Mouse (Mus musculus) liver, postnatal 0 days (tissue): ENCODE measurements around the gene Polq.

Experiments used
- CTCF ChIP-seq: sonication (generic); IDR thresholded peaks from 2 replicates; pipeline ENCODE4 v1.5.1; 2016; ENCODE audit warnings: antibody characterized with exemption, low read depth
- EP300 ChIP-seq: IDR thresholded peaks from 2 replicates; pipeline ENCODE4 v1.6.1; 2016; ENCODE audit warnings: antibody characterized with exemption, low read depth, mild to moderate bottlenecking

DNA sequence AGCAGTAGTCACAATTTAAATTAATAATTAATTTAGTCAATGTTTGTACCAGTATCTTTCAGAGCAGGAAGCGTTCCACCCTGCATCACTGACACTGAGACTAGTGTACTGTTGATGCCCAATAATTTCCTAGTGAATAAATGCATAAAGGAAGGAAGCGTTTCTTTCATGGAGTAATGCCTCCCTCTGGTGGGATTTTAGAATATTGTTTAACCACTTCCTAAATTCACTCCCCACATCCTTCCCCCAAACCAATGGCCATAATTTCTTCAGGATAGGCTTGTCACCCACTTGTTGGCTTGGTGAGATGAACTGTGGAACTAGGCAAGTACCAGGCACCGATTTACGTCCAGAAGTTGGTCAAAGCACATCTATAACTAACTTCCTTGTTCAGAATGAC lies 1.2 kb upstream of the Polq start:
- no peak for TF ChIP-seq EP300
- peak; percentile 75 for TF ChIP-seq CTCF
